Mouse (Mus musculus) adrenal gland, adult 8-10 months (tissue): ENCODE measurements at regions not wholly inside any gene's neighbourhood (a gene's known extent, or its start where the extent isn't known, plus 50 kb on each side); places are given as distances from the start of the nearest gene placed in this dataset.

ENCODE experiments used
- DNase-seq: peaks from one replicate; pipeline ENCODE4 v3.0.0; 2022

GRCm38 (mm10) chr11:45174811-45175798 is 558.0 kb downstream of the Ebf1 start:
- DNase-seq, result no peak

DNA sequence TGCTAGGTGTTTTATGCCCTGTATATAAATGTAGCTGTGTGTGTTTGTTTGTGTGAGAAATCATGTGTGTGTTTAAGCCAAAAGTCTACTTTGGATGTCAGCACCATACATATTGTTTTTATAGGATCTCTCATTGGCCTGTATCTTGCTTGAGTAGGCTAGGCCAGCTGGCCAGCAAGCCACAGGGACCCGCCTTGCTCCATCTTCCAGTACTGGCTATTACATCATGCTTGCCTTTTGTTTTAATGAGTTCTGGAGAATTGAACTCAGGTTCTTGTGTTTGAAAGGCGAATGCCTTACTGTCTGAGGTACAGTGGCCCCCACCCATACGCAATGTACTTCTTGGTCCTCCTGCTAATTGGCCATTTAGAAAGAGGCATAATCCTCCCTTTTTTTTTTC is 559.9 kb downstream of the Ebf1 start:
- no peak for DNase-seq

- DNase-seq, result no peak
Measured at GRCm38 (mm10) chr11:45178036-45178435, 560.9 kb downstream of the Ebf1 start.

DNA sequence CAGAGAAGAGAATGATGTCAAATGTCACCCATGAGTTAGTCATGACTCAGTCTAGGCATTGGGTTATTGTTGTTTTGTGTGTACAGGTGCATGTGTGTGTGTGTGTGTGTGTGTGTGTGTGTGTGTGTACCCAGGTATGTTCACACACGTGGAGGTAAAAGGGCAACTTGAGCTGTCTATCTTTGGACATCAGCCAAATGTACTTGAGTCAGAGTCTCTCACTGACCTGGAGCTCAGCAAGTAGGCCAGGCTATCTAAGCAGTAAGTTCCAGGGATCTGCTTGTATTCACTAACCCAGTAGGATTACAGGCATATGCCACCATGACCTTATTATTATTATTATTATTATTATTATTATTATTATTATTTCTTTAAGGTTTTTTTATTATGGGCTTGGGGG is 561.9 kb downstream of the Ebf1 start:
- no peak for DNase-seq

DNA sequence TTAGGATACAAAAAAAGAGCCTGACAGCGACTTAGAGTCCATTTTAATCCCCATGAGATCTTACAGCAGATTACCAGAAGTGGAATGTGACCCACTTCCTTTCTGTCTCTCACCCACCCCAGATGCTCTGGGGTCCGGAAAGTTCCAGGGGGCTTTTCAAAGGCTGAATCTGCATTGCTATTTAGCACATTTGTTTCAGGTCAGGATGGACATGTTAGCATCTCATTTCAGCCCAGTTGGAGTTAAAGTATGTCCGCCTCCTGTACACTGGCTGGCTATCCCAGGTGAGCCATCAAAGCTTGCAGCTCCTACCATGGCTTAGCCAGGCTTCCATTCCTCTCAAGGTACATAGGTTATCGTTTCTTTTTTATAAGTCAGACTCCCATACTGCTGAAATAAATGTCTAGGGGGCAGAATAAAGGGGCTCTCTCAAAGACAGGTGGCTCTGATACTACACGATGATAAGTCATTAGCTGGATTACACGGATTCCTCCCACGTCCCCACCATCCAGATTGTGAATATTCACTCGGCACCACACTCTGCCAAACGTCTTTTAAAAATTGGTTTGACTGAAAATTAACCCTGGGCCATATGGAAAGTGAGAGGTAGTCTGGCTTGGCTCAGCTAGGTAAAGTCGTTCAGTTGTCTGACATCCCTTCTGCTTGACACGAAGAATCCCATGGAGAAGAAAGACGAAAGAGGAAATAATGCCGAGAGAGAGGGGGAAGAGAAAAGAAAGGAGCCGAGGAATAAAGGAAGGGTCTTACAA is 573.7 kb downstream of the Ebf1 start:
- DNase-seq, result no peak

- no peak for DNase-seq
Measured at GRCm38 (mm10) chr11:45191392-45192189, 574.5 kb downstream of the Ebf1 start.

GRCm38 (mm10) chr11:45193319-45193718 is 576.2 kb downstream of the Ebf1 start:
- DNase-seq, result no peak

DNA sequence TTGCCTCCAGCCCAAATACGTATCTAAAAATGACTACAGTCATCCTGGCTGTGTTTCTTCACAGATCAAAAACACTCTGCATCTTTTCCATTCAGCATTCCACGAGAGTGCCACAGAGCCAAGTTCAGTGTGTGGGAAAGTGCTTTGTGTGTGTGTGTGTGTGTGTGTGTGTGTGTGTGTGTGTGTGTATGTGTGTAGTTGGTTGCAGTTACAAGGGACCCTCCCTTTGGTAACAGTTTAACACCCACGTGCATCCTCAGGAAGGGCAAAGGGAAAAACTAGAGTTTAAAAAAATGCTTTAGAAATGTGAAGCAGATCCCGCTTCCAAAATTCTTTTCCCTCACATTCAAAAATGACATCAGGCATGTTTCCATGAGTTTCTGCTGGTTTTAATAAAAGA is 582.4 kb downstream of the Ebf1 start:
- no peak for DNase-seq

GRCm38 (mm10) chr11:45200714-45201405 is 583.7 kb downstream of the Ebf1 start:
- no peak for DNase-seq

DNA sequence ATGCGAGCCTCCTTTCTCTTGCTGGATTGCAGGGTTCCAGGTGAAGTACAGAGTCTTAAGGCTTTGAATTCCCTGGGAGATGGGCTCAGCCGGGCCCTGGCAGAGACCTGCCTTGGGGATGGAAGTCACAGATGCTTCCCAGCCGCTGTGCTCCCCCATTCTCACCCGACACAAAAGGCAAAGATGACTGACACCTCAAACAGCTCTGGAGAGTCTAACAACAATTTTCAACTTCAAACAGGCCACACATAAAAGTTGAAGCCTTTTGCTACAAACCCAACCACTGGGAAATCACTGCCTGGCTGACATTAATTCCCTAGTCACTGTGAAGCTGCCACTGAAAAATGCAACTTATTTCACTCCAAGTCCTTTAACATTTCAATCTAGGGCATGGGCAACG is 586.3 kb downstream of the Ebf1 start:
- DNase-seq, result no peak

DNA sequence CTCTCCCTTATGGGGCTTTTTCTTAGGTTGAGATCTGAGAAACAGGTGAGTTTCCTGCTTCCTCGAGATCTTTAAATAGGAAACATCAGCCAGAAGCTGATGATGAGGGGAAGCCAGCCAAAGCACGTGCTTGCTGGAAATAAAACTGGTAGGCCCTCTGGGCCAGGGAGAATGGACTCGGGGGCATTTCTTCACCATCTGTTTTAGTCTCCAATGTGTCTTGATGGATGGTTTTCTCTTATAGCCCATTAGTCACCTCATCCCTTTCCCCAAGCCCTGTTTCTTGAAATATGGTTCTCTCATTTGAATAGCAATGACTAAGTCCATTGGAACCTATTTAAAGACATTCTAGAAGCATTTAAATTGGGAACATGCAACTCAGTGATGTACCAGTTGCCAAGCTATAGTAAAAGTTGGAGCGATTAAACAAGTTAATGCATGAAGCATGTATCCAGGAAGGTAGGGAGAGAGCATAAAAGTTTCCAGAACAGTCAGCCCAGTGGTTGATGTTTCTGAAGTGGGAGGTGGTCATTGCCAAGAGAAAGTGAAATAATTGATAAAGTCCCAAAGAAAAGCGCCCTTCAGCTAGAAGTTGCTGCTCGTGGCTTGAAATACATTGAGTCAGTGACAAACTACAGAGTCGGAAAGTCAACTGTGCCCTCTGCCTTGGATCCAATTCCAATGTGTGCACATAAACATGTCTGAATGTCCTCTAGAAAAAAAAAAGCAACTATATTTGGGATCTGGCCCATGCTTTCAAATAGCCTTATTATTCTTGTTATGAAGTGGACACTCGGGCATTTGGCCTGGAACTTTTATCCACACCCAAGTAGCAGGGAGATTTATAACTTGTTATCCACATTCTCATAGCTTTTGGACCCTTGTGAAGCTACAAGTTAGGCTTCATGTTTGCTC is 589.8 kb downstream of the Ebf1 start:
- no peak for DNase-seq

DNA sequence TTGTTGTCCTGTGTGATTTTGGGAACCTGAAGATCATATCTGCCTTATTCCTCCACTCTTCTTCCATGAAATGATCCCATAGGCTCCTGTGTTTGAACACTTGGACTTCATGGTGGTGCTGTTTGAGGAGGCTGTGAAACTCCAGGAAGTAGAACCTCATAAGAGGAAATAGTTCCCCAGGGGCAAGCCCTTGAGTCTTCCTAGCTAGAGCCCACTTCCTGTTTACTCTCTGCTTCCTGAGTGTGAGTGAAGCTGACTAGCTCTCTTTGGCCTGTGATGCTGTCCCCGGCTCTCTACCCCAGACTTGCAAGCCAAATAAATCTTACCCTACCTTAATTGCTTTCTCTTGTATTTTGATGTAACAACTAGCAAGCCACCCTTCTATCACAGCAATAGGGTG is 597.0 kb downstream of the Ebf1 start:
- no peak for DNase-seq

DNA sequence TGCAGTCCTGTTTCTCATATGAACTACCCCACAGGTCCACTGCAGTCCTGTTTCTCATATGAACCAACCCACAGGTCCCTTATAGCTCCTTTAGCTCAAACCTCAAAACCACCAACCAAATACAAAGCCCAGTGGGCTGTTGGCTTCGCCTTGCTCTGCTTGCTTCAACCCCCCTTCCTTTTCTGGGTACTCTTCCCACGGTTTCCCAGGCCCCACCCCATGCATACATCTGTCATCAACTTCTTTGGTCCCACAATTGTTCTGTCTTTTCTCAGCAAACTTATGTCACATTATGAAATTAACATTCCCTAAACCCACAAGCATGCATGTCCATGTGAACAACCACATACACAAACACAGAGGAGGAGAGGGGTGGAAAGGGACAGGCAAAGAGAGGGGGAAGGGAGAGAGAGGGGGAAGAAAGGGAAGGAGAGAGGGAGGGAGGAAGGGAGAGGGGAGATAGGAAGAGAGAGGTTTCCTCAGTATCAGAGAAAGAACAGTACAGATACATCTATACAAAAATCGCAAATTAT is 599.9 kb downstream of the Ebf1 start:
- DNase-seq, result no peak

GRCm38 (mm10) chr11:45219239-45219638 is 602.1 kb downstream of the Ebf1 start:
- no peak for DNase-seq

DNA sequence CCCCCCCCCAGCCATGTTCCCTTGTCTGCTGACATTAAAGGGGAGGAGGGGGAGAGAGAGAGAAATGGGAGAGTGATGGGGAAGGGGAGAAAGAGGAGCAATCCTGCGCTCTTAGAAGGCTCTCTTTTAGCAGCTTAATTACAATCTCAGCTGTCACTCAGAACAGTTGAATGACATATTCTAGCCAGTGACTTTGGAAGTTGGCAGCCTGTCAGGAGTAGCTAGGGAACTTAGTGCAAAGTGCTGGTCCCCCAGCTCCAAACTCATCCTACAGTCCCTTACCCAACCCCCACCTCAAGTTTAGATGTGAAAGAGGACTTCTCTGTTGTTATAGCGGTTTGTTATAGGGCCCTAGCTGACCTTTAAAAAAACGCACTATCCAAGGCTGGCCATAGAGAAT is 604.9 kb downstream of the Ebf1 start:
- DNase-seq, result no peak

DNA sequence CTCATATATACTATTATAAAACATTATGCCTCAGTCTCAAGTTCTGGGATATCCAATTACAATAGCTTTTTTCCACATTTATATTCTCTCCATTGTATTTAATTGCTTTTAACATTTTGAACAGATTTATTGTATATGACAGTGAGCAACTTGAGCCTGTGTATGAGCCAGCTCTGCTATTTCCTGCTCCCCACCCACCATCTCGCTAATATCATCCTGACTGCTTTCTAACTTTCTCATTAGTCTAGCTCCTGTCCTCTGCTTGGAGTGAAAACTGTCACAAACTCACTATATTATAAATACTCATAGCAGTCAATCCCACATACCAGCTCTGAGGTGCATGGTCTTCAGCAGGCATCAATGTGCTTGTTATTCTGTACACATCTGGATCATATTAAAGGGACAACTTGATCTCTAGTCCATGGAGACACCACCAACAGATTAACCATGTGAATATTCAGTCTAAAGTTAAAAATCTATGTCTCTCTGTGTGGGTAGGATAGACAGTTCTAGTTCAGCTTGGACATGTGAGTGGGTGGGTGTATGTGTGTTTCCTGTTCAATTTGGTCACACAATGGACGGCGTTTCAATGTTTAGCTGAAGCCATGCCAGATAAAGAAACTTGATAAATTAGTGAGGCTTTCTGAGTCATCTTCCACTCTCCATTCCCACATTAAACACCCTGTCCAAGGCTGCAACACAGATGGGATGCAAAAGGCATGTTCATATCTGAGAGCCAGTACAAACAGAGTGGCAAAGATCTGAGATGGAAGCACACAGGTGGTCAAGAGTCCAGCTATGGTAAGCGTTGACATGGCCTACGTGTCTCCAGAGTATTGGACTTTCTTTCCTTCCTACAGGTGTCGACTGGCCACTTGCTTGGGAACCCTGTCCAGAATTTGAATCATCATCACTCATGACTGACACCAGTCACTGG is 616.1 kb upstream of the Clint1 start:
- no peak for DNase-seq

DNA sequence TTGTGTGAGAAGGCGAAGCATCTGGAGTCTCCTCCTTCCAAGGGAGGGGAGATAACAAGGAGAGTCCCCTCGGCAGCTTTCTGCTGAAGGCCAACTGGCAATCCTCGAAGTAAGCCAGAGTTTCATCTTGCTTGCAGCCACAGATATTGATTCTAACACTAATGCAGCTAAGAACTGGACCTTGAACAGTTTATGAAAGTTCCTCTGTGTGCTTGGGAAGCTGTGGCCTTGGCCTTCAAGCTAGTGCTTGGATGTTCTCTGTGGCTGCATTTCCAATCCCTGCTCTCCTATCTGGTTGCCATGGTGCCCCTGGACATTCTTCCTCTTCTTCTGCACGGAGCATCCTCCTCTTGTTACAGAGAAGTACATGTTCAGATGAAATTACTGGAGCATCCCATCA is 614.8 kb upstream of the Clint1 start:
- peak; percentile 11 for DNase-seq

DNA sequence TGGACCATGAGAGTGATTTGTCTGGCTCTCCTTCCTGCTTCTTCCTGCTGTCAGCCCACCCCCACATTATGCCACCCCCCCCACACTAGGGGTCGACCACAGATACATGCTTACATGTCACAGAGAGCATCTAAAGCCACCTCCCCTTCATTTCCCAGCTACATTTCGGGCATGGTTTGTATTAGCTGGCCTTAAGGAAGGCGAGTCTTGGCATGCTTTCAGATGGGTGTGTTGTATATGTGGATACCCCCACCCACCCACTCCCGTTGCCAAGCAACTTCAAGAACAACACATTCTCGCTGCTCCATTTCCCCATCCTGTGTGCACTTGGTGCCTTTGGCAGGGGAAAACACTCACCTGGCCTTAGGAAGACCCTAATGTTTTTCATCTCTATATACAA is 612.8 kb upstream of the Clint1 start:
- no peak for DNase-seq

- no peak for DNase-seq
Measured at GRCm38 (mm10) chr11:45240419-45240818, 611.4 kb upstream of the Clint1 start.

DNA sequence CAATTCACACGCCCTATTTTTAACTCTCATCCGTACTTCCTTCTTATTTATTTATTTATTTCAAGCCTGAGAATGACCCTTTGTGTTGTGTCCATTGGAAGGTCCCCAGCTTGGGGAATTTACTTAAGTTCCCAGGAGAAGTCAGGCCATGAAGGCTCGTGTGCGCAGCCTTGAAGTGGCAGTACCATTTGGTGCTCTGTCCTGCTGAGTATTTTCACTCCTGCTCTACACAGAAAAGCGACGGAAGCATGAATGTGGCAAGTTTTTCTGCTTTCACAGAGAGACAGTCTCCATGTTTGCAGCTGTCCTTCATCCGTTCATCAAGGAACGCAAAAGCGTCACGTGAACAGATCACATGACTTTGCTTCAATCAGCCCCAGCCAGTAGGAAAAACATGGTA is 610.2 kb upstream of the Clint1 start:
- DNase-seq, result no peak
